12 mouse cellular contexts compared by ENCODE assay signal in genomic region chr7:3707568-3708413, GRCm38 (mm10). TPM values are rescaled to one million over a fixed set of nuclear protein-coding genes. Genes with fewer than 3 reads are reported as not detected.
DNase-seq lines count a peak whose midpoint lies in the region; ATAC-seq and TF ChIP-seq lines count a peak whose summit lies in the region.
"Had no signal": no experiment of that assay in that cellular context is flagged by ENCODE, and none has a peak within 500 bp of the region (broad histone marks: within the 10 kb centered on the region; RNA-seq: fewer than 3 reads in every experiment).

No protein-coding gene starts in this region.

- H3K4me1 ChIP-seq in forebrain, embryonic 11.5 days (replicated peaks; ENCODE audit: control insufficient read depth, insufficient read depth, low read length), result peaks cover 3% of the 10 kb centered on the region; the same call in 1 of the 2 replicates
- peaks cover 16% of the 10 kb centered on the region for H3K4me1 ChIP-seq in forebrain, postnatal 0 days (ENCODE audit: insufficient read depth)
- H3K4me1 ChIP-seq in bone marrow, adult 2 months (ENCODE audit: control insufficient read depth, insufficient read depth, low read length), result peaks cover 3% of the 10 kb centered on the region; the same call in 1 of the 2 replicates
- H3K4me1 ChIP-seq in limb, embryonic 11.5 days (ENCODE audit: control insufficient read depth, insufficient read depth, low read length), result peaks cover 3% of the 10 kb centered on the region; the same call in 1 of the 2 replicates

- H3K27me3 ChIP-seq in forebrain, embryonic 11.5 days (ENCODE audit: control insufficient read depth, insufficient read depth, low read length), result no peaks in the 10 kb centered on the region
- no peaks in the 10 kb centered on the region for H3K27me3 ChIP-seq in forebrain, postnatal 0 days (ENCODE audit: insufficient read depth, low read length)
- no peaks in the 10 kb centered on the region for H3K27me3 ChIP-seq in limb, embryonic 11.5 days (ENCODE audit: control insufficient read depth, insufficient read depth, low read length)

- no peak overlapping the region for H3K4me2 ChIP-seq in forebrain, embryonic 11.5 days (ENCODE audit: low read depth, low read length, severe bottlenecking)
- H3K4me2 ChIP-seq in forebrain, postnatal 0 days (ENCODE audit: low read depth), result no peak overlapping the region
- no peak overlapping the region for H3K4me2 ChIP-seq in limb, embryonic 11.5 days (ENCODE audit: low read depth, severe bottlenecking)

- H3K36me3 ChIP-seq in forebrain, embryonic 11.5 days (ENCODE audit: control insufficient read depth, insufficient read depth, low read length), result peaks cover 2% of the 10 kb centered on the region; the same call in 1 of the 2 replicates
- peaks cover 17% of the 10 kb centered on the region for H3K36me3 ChIP-seq in forebrain, postnatal 0 days (ENCODE audit: insufficient read depth)
- peaks cover 14% of the 10 kb centered on the region for H3K36me3 ChIP-seq in limb, embryonic 11.5 days (ENCODE audit: control insufficient read depth, insufficient read depth, low read length)

- H3K9me3 ChIP-seq in forebrain, embryonic 11.5 days (ENCODE audit: control insufficient read depth, low read length), result no peaks in the 10 kb centered on the region
- no peaks in the 10 kb centered on the region for H3K9me3 ChIP-seq in forebrain, postnatal 0 days (ENCODE audit: low read length)
- H3K9me3 ChIP-seq in limb, embryonic 11.5 days (ENCODE audit: control insufficient read depth, low read length), result no peaks in the 10 kb centered on the region

- 18% methylated on average over 7 of the region's 7 CpGs for WGBS in forebrain, embryonic 11.5 days
- WGBS in forebrain, postnatal 0 days, result 27% methylated on average over 7 of the region's 7 CpGs
- 62% methylated on average over 7 of the region's 7 CpGs for WGBS in bone marrow, adult 2 months
- 25% methylated on average over 7 of the region's 7 CpGs for WGBS in limb, embryonic 11.5 days

- TF ChIP-seq POLR2A in bone marrow, adult 2 months (IDR thresholded peaks at IDR 0.05; ENCODE audit: borderline replicate concordance, control insufficient read depth, low read depth, low read length), result no peak

- ATAC-seq in forebrain, embryonic 11.5 days (replicated peaks; ENCODE audit: low FRiP score), result no peak
- ATAC-seq in forebrain, postnatal 0 days, result no peak
- no peak for ATAC-seq in limb, embryonic 11.5 days (ENCODE audit: insufficient number of reproducible peaks, low FRiP score, low TSS enrichment, low read depth)

- DNase-seq in forebrain, embryonic 11.5 days (ENCODE audit: low spot score), result peak; percentile 52
- DNase-seq in forebrain, postnatal 0 days, result no peak
- peak; percentile 16 for DNase-seq in 3T3-L1 (ENCODE audit: low read depth, low spot score)
- DNase-seq in limb, embryonic 11.5 days (ENCODE audit: low spot score), result peak; percentile 41
- DNase-seq in testis, postnatal 10 days (ENCODE audit: low spot score), result no peak
- DNase-seq in spleen, postnatal 36 days (ENCODE audit: low spot score in 2 of 2), result no peak
- no peak for DNase-seq in layer of hippocampus, postnatal 14 days (ENCODE audit: low spot score in 2 of 2)
- DNase-seq: cerebellum, postnatal 25 days; thymus, postnatal 25 days had no signal

- no peak overlapping the region for H3K9ac ChIP-seq in forebrain, embryonic 11.5 days (ENCODE audit: low read length)
- H3K9ac ChIP-seq in forebrain, postnatal 0 days, result no peak overlapping the region
- H3K9ac ChIP-seq in limb, embryonic 11.5 days (ENCODE audit: low read length), result no peak overlapping the region

- TF ChIP-seq CTCF in forebrain, postnatal 0 days (IDR thresholded peaks at IDR 0.05; ENCODE audit: low read depth), result no peak
- TF ChIP-seq CTCF in bone marrow, adult 2 months (IDR thresholded peaks at IDR 0.05; ENCODE audit: control insufficient read depth, insufficient read depth, low read length), result no peak

- H3K27ac ChIP-seq in forebrain, embryonic 11.5 days (ENCODE audit: low read depth, low read length), result 0 out of 2 replicates have a peak overlapping the region, but pooled peaks have one; percentile 31
- no peak overlapping the region for H3K27ac ChIP-seq in forebrain, postnatal 0 days (ENCODE audit: low read depth, low read length)
- peak overlapping the region; percentile 41; the same call in 1 of the 2 replicates for H3K27ac ChIP-seq in bone marrow, adult 2 months (ENCODE audit: control insufficient read depth, insufficient read depth, low read depth, low read length, poor library complexity)
- H3K27ac ChIP-seq in limb, embryonic 11.5 days (replicated peaks; ENCODE audit: low read depth, low read length), result no peak overlapping the region
- H3K27ac ChIP-seq: hindbrain, embryonic 14.5 days; kidney, postnatal 0 days had no signal

- H3K4me3 ChIP-seq in forebrain, embryonic 11.5 days (ENCODE audit: low read depth, low read length), result no peak overlapping the region
- H3K4me3 ChIP-seq in forebrain, postnatal 0 days (ENCODE audit: low read depth, low read length), result no peak overlapping the region
- H3K4me3 ChIP-seq in bone marrow, adult 2 months (replicated peaks; ENCODE audit: control insufficient read depth, low read depth, low read length), result no peak overlapping the region
- no peak overlapping the region for H3K4me3 ChIP-seq in limb, embryonic 11.5 days (ENCODE audit: low read depth, low read length)

RNA-seq across cellular contexts. Expression of gene Rps9, which starts 4.0 kb away (rescaled TPM):
- polyA plus RNA-seq in forebrain, embryonic 11.5 days (2014; fragmentation: Nextera tagmentation; extraction: Ambion mirVana), result 1,200 and 1,214 TPM in 2 replicates
- 1,013 and 1,830 TPM in 2 replicates for total RNA-seq in forebrain, postnatal 0 days (2014; rRNA removed)
- 807 and 937 TPM in 2 replicates for polyA plus RNA-seq in forebrain, postnatal 0 days (2015; fragmentation: Nextera tagmentation; extraction: Ambion mirVana)
- 3,380 and 3,507 TPM in 2 replicates for polyA plus RNA-seq in bone marrow, adult 2 months (2011; ENCODE audit: insufficient read depth, insufficient read length, low replicate concordance, missing spikeins)
- polyA plus RNA-seq in limb, embryonic 11.5 days (2014; fragmentation: Nextera tagmentation; extraction: Ambion mirVana), result 1,472 and 1,559 TPM in 2 replicates
- 100 to 1,000 TPM; 432 to 494 TPM for total RNA-seq in layer of hippocampus, postnatal 14 days (2021)

RNA-seq across cellular contexts. Expression of gene Pirb, which starts 12.4 kb away (rescaled TPM):
- polyA plus RNA-seq in forebrain, embryonic 11.5 days (2014; fragmentation: Nextera tagmentation; extraction: Ambion mirVana), result 0.12 and 0.27 TPM in 2 replicates
- total RNA-seq in forebrain, postnatal 0 days (2014; rRNA removed), result 0.48 and 0.54 TPM in 2 replicates
- polyA plus RNA-seq in forebrain, postnatal 0 days (2015; fragmentation: Nextera tagmentation; extraction: Ambion mirVana), result 0.24 and 0.25 TPM in 2 replicates
- 41.4 and 143 TPM in 2 replicates for polyA plus RNA-seq in bone marrow, adult 2 months (2011; ENCODE audit: insufficient read depth, insufficient read length, low replicate concordance, missing spikeins)
- 0.13 TPM in 1 of 2 replicates, not detected in the other for polyA plus RNA-seq in limb, embryonic 11.5 days (2014; fragmentation: Nextera tagmentation; extraction: Ambion mirVana)
- total RNA-seq in layer of hippocampus, postnatal 14 days (2021), result under 1 TPM; 0.12 to 0.32 TPM

RNA-seq across cellular contexts. Expression of gene Mboat7, which starts 14.5 kb away (rescaled TPM):
- polyA plus RNA-seq in forebrain, embryonic 11.5 days (2014; fragmentation: Nextera tagmentation; extraction: Ambion mirVana), result 37.1 and 40.2 TPM in 2 replicates
- total RNA-seq in forebrain, postnatal 0 days (2014; rRNA removed), result 112 and 165 TPM in 2 replicates
- polyA plus RNA-seq in forebrain, postnatal 0 days (2015; fragmentation: Nextera tagmentation; extraction: Ambion mirVana), result 81.8 and 107 TPM in 2 replicates
- polyA plus RNA-seq in bone marrow, adult 2 months (2011; ENCODE audit: insufficient read depth, insufficient read length, low replicate concordance, missing spikeins), result 19.5 and 43.5 TPM in 2 replicates
- 36.7 and 41.2 TPM in 2 replicates for polyA plus RNA-seq in limb, embryonic 11.5 days (2014; fragmentation: Nextera tagmentation; extraction: Ambion mirVana)
- total RNA-seq in layer of hippocampus, postnatal 14 days (2021), result 100 to 1,000 TPM; 121 to 124 TPM

RNA-seq across cellular contexts. Expression of gene Tsen34, which starts 15.1 kb away (rescaled TPM):
- polyA plus RNA-seq in forebrain, embryonic 11.5 days (2014; fragmentation: Nextera tagmentation; extraction: Ambion mirVana), result 243 and 269 TPM in 2 replicates
- total RNA-seq in forebrain, postnatal 0 days (2014; rRNA removed), result 291 and 292 TPM in 2 replicates
- 259 and 282 TPM in 2 replicates for polyA plus RNA-seq in forebrain, postnatal 0 days (2015; fragmentation: Nextera tagmentation; extraction: Ambion mirVana)
- 23.8 and 25.8 TPM in 2 replicates for polyA plus RNA-seq in bone marrow, adult 2 months (2011; ENCODE audit: insufficient read depth, insufficient read length, low replicate concordance, missing spikeins)
- 289 TPM in 2 replicates for polyA plus RNA-seq in limb, embryonic 11.5 days (2014; fragmentation: Nextera tagmentation; extraction: Ambion mirVana)
- total RNA-seq in layer of hippocampus, postnatal 14 days (2021), result 10 to 100 TPM; 70.0 to 74.8 TPM

RNA-seq across cellular contexts. Expression of gene Tmc4, which starts 30.4 kb away (rescaled TPM):
- 2.1 and 3.5 TPM in 2 replicates for polyA plus RNA-seq in forebrain, embryonic 11.5 days (2014; fragmentation: Nextera tagmentation; extraction: Ambion mirVana)
- 3.1 and 3.5 TPM in 2 replicates for total RNA-seq in forebrain, postnatal 0 days (2014; rRNA removed)
- polyA plus RNA-seq in forebrain, postnatal 0 days (2015; fragmentation: Nextera tagmentation; extraction: Ambion mirVana), result 0.93 and 2.0 TPM in 2 replicates
- 16.0 and 39.8 TPM in 2 replicates for polyA plus RNA-seq in bone marrow, adult 2 months (2011; ENCODE audit: insufficient read depth, insufficient read length, low replicate concordance, missing spikeins)
- 3.6 and 4.2 TPM in 2 replicates for polyA plus RNA-seq in limb, embryonic 11.5 days (2014; fragmentation: Nextera tagmentation; extraction: Ambion mirVana)
- 1 to 10 TPM; 3.2 to 3.5 TPM for total RNA-seq in layer of hippocampus, postnatal 14 days (2021)

Comparison
In these comparisons a context has a peak if more than half of its experiments do, and no peak if none do; other contexts are left out.
1. DNase-seq: peak in forebrain, embryonic 11.5 days (single experiment), 3T3-L1 (single experiment) and limb, embryonic 11.5 days (single experiment); none in forebrain, postnatal 0 days (single experiment), testis, postnatal 10 days (single experiment), spleen, postnatal 36 days (0 of 2) and layer of hippocampus, postnatal 14 days (0 of 2).
2. H3K27ac ChIP-seq: peak in forebrain, embryonic 11.5 days (single experiment) and bone marrow, adult 2 months (single experiment); none in forebrain, postnatal 0 days (single experiment) and limb, embryonic 11.5 days (single experiment).
3. RNA of gene Pirb, which starts 12.4 kb away (polyA plus RNA-seq): 41.4 to 143 TPM in bone marrow, adult 2 months; 0.24 to 0.25 TPM in forebrain, postnatal 0 days, 0.12 to 0.27 TPM in forebrain, embryonic 11.5 days and 0.13 TPM in limb, embryonic 11.5 days; every median in the first group is over 10 times any median in the second.